Mouse (Mus musculus) stomach, postnatal 0 days (tissue): ENCODE results near the gene Hist1h2af. TPM values are rescaled to one million over a fixed set of nuclear protein-coding genes. Genes with fewer than 3 reads are reported as not detected.
A peak's percentile ranks its signal among the peaks of the same experiment; 100 is the strongest.

Experiments
- ATAC-seq: fragments of 200-750 bp; cut with Nextera tagmentation; 2 replicates; pipeline ENCODE4 v1.8.0; 2017; ENCODE audit not compliant: low FRiP score, low TSS enrichment
- DNase-seq: peaks from one replicate; pipeline ENCODE4 v3.0.0-alpha.2; 2016; ENCODE audit warnings: low spot score
- H3K27ac ChIP-seq: fragments of 300-500 bp; sonication (generic); replicated peaks from 2 replicates; pipeline ENCODE4 v1.5.1; 2014; ENCODE audit warnings: mild to moderate bottlenecking, control low read depth
- H3K27me3 ChIP-seq: fragments of 300-500 bp; sonication (generic); 2 replicates; pipeline ENCODE4 v1.6.1; 2014; ENCODE audit warnings: low read length; ENCODE audit not compliant: control insufficient read depth, insufficient read depth
- H3K36me3 ChIP-seq: fragments of 300-500 bp; sonication (generic); 2 replicates; pipeline ENCODE4 v1.6.1; 2014; ENCODE audit warnings: low read length, mixed read lengths; ENCODE audit not compliant: control insufficient read depth, insufficient read depth
- H3K4me1 ChIP-seq: fragments of 300-500 bp; sonication (generic); replicated peaks from 2 replicates; pipeline ENCODE4 v1.6.1; 2014; ENCODE audit warnings: antibody characterized with exemption; ENCODE audit not compliant: control insufficient read depth, insufficient read depth
- H3K4me2 ChIP-seq: fragments of 300-500 bp; sonication (generic); replicated peaks from 2 replicates; pipeline ENCODE4 v1.6.1; 2014; ENCODE audit warnings: low read depth, mild to moderate bottlenecking, control low read depth, moderate library complexity
- H3K4me3 ChIP-seq: fragments of 300-500 bp; sonication (generic); 2 replicates; pipeline ENCODE4 v1.5.1; 2014; ENCODE audit warnings: low read depth, low read length, control low read depth
- H3K9ac ChIP-seq: fragments of 300-500 bp; sonication (generic); 2 replicates; pipeline ENCODE4 v1.6.1; 2014; ENCODE audit warnings: mild to moderate bottlenecking, low read length, control low read depth, mixed read lengths
- H3K9me3 ChIP-seq: fragments of 300-500 bp; sonication (generic); 2 replicates; pipeline ENCODE4 v1.6.1; 2016; ENCODE audit warnings: low read length; ENCODE audit not compliant: control insufficient read depth
- CTCF ChIP-seq: IDR thresholded peaks from 2 replicates; pipeline ENCODE4 v1.5.1; 2016; ENCODE audit warnings: antibody characterized with exemption, low read depth, mild to moderate bottlenecking, moderate library complexity
- EP300 ChIP-seq: optimal IDR thresholded peaks from 2 replicates; pipeline ENCODE3; 2016; ENCODE audit warnings: antibody characterized with exemption
- WGBS: fragments of 180-500 bp; shearing (Covaris S2); extraction: QIAGEN DNeasy Blood & Tissue Kit; methylation state at CpG from one replicate; pipeline ENCODE4 v1.1.7; 2014; 5-methylcytosine and 5-hydroxymethylcytosine counted together
- polyA plus RNA-seq: library from polyadenylated mRNA; unstranded; fragments of >200 nt; fragmentation: Nextera tagmentation; extraction: Ambion mirVana; gene quantifications from 2 replicates; pipeline ENCODE4 v1.2.1, GENCODE M21; 2015

The Hist1h2af gene
- polyA plus RNA-seq, 1 experiment from 2014 or later: 8.9 TPM

DNA sequence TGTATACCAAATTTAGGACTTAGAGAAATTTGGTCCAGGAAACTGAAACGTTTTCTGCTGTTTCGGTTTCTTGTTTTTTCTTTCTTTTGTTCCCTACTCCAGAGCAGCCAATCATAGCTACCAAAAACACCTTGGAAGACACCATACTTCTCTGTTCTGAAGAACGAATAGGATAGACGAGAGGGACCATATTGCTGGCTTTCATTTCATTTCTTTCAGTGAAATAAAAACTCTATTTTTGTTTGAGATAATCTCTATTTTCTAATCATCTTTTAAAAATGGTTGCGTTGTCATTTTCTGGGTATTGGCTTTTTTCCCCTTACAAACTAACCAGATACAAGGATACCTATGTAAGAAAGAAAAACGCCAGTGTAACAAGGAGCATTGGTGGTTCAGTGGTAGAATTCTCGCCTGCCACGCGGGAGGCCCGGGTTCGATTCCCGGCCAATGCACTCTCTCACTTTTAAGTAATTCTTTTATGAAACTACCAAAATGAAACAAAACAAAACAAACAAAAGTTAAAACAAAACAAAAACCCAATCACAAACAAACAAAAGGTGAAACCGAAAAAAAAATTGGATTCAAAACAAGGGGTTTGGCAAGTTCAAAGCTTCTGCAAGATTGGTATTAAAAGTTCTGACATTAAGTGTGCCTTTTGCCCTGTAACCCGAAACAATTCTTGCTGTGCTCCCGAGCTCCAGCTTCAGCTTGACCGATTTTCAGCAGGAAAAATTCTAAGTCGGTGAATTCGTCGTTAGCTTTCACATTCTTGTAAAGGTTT is 16.7 kb upstream of the Hist1h2af start:
- 0 out of 2 replicates have a peak overlapping the region, but pooled peaks have one; percentile 27 for H3K9ac ChIP-seq

GRCm38 (mm10) chr13:23517603-23518294 is 16.0 kb upstream of the Hist1h2af start:
- Histone ChIP-seq H3K36me3 (no peaks in the 10 kb centered on the region), H3K27me3 (no peaks in the 10 kb centered on the region), H3K9ac (0 out of 2 replicates have a peak overlapping the region, but pooled peaks have one; percentile 27), H3K4me1 (no peaks in the 10 kb centered on the region), H3K4me2 (peak overlapping the region; percentile 69), H3K27ac (peak overlapping the region; percentile 49), H3K9me3 (no peaks in the 10 kb centered on the region), H3K4me3 (peak overlapping the region; percentile 54)
- WGBS: under 1% methylated on average over 27 of the region's 27 CpGs
- TF ChIP-seq EP300 (no peak), CTCF (no peak)
- peak; percentile 86 for DNase-seq
- peak; percentile 90 for ATAC-seq

More for the DNA sequence above, 16.7 kb upstream of the Hist1h2af start:
- H3K9me3 ChIP-seq: no peaks in the 10 kb centered on the region
- H3K36me3 ChIP-seq: no peaks in the 10 kb centered on the region
- no peaks in the 10 kb centered on the region for H3K4me1 ChIP-seq
- H3K27ac ChIP-seq: peak overlapping the region; percentile 49
- under 1% methylated on average over 19 of the region's 19 CpGs for WGBS
- peak; percentile 74 for DNase-seq
- no peak for TF ChIP-seq CTCF
- TF ChIP-seq EP300: no peak
- H3K4me3 ChIP-seq: peak overlapping the region; percentile 54
- no peaks in the 10 kb centered on the region for H3K27me3 ChIP-seq
- ATAC-seq: peak; percentile 70; the same call in 1 of the 2 replicates
- peak overlapping the region; percentile 69 for H3K4me2 ChIP-seq

- no peak for TF ChIP-seq CTCF
- TF ChIP-seq EP300: no peak
- Histone ChIP-seq H3K4me2 (peak overlapping the region; percentile 69), H3K9me3 (no peaks in the 10 kb centered on the region), H3K27me3 (no peaks in the 10 kb centered on the region), H3K27ac (no peak overlapping the region), H3K36me3 (no peaks in the 10 kb centered on the region), H3K4me1 (no peaks in the 10 kb centered on the region), H3K9ac (no peak overlapping the region), H3K4me3 (peak overlapping the region; percentile 54)
- no peak for DNase-seq
- no peak for ATAC-seq
- WGBS: under 1% methylated on average over 6 of the region's 6 CpGs
Measured at GRCm38 (mm10) chr13:23518295-23518603, 15.5 kb upstream of the Hist1h2af start.

DNA sequence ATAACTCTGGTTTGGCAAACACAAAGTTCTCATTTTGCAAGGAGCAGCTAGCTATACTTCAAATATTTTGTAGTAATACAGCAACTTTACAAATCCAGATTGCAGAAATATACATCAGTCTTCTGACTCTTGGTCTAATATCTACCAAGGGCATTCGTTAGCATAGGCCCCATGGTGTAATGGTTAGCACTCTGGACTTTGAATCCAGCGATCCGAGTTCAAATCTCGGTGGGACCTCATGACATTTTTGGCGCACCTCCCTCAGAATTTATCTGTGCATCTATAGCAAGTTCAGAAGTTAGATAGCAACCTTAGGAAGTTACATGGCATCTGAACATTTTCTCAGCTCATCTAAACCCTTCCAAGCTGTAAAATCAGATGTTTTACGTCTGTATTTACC is 14.8 kb upstream of the Hist1h2af start:
- Histone ChIP-seq H3K27ac (peak overlapping the region; percentile 15), H3K27me3 (no peaks in the 10 kb centered on the region)
- 0% methylated on average over 6 of the region's 6 CpGs for WGBS

GRCm38 (mm10) chr13:23519416-23519815 is 14.3 kb upstream of the Hist1h2af start:
- Histone ChIP-seq H3K4me1 (no peaks in the 10 kb centered on the region), H3K27ac (no peak overlapping the region; the same call in 1 of the 2 replicates), H3K4me2 (peak overlapping the region; percentile 69), H3K9ac (no peak overlapping the region), H3K4me3 (peak overlapping the region; percentile 54), H3K27me3 (no peaks in the 10 kb centered on the region), H3K9me3 (no peaks in the 10 kb centered on the region), H3K36me3 (no peaks in the 10 kb centered on the region)
- DNase-seq (peak; percentile 69), ATAC-seq (peak; percentile 60; the same call in 1 of the 2 replicates)
- under 1% methylated on average over 10 of the region's 10 CpGs for WGBS
- TF ChIP-seq CTCF (no peak), EP300 (no peak)

More for the DNA sequence above, 14.8 kb upstream of the Hist1h2af start:
- ATAC-seq (peak; percentile 51), DNase-seq (peak; percentile 74)
- no peaks in the 10 kb centered on the region for H3K9me3 ChIP-seq
- no peaks in the 10 kb centered on the region for H3K4me1 ChIP-seq
- no peaks in the 10 kb centered on the region for H3K36me3 ChIP-seq
- H3K4me2 ChIP-seq: peak overlapping the region; percentile 69
- TF ChIP-seq CTCF: no peak
- no peak for TF ChIP-seq EP300
- H3K4me3 ChIP-seq: peak overlapping the region; percentile 54
- no peak overlapping the region for H3K9ac ChIP-seq
